Mouse (Mus musculus) cerebellum, postnatal 10 days (tissue): Measurements from ENCODE around the gene Dnaja2.

ENCODE experiments used
- DNase-seq, 2 experiments: peaks; one replicate each; pipeline ENCODE4 v3.0.0; 2021; ENCODE audit warnings: mixed read lengths in 2 of 2

Gene Dnaja2

DNA sequence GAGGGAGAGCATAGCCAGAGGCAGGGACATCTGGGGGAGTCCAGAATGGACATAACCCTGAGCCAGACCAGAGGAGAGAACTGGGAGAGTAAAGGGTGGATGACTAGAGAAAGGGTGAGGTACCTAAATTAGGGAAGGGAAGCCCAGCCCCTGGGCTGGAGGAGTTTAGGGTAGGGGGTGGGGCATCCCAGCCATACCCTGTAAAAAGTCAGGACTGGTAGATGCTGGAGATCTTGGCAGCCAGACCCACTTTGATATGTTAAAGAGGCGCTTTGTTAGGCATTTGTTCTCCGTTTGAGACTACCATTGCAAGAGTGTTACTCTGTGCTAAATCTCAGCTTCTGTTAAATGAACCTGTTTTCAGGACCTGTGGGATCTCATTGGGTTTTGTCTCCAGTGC is 56.6 kb downstream of the Dnaja2 start:
- no peak for DNase-seq

GRCm38 (mm10) chr8:85496778-85497177 is 58.4 kb downstream of the Dnaja2 start:
- no peak for DNase-seq

- DNase-seq = no peak
These were observed 59.0 kb downstream of the Dnaja2 start for GRCm38 (mm10) chr8:85496125-85496524.

DNA sequence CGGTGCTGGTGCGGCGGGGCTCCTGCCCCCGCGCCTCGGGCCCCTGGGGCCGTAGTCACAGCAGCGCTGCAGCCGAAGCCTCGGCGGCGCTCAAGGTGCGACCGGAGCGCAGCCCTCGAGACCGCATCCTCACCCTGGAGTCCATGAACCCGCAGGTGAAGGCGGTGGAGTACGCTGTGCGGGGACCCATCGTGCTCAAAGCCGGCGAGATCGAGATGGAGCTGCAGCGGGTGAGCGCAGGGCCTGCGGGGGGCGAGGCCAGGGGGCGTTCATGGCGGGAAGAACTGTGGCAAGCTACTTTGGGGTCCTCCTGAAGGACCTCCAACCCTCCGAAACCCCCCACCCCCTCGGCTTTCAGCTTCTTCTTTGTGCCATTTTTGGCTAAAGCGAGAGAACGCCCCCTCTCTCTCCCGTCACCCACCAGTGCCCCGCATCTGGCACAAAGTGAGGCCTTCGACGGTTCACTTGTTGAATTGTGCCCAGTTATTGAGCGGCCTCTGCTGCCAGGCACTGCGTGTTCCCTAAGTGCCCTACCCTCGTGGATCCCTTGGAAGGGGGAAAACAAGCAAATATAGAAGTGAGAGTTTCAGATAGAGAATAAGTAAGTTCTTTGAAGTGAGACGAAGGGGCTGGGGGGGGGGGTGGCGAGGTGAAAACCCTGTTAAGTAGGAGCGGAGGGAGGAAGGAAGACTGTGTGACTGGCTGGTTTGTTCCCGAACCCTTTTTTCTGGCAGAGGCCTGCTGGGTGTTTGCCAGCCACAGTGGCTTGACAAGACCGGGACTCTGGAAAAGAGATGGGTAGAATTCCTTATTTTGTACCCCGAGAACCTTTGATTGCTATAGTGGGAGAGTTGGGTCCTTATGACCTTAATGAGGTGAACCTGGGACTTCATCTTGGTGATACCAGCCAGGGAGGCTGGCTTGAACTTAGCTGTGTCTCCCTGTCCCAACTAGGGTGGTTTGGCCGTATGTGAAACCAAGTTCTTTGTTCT is 61.9 kb downstream of the Dnaja2 start:
- peak; percentile 60 to 71 for DNase-seq

GRCm38 (mm10) chr8:85492125-85492875 is 62.8 kb downstream of the Dnaja2 start, which contains the start of gene Gpt2:
Gpt2 (plus strand) TSS chr8:85492576.
- peak; percentile 95 to 98 for DNase-seq

- DNase-seq = no peak
These were observed 65.6 kb downstream of the Dnaja2 start for GRCm38 (mm10) chr8:85489546-85489945.

DNA sequence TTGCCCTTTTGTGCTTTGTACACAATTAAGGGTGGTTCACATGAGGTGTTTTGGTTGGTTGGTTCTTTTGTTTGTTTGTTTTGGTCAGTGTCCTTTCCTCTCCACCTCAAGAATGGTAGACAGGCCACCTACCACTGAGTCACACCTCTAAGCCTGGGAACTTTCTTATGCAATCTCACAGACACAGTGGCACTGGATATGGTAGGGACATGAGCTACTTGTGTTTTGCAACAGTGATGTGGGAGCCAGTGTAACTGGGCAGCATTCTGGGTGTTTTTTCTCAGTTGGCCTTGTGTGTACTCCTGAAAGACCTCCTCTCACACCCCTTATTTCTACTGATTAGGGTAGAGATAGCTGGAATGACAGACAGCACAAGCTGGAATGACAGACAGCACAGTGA is 66.5 kb downstream of the Dnaja2 start:
- no peak for DNase-seq

DNA sequence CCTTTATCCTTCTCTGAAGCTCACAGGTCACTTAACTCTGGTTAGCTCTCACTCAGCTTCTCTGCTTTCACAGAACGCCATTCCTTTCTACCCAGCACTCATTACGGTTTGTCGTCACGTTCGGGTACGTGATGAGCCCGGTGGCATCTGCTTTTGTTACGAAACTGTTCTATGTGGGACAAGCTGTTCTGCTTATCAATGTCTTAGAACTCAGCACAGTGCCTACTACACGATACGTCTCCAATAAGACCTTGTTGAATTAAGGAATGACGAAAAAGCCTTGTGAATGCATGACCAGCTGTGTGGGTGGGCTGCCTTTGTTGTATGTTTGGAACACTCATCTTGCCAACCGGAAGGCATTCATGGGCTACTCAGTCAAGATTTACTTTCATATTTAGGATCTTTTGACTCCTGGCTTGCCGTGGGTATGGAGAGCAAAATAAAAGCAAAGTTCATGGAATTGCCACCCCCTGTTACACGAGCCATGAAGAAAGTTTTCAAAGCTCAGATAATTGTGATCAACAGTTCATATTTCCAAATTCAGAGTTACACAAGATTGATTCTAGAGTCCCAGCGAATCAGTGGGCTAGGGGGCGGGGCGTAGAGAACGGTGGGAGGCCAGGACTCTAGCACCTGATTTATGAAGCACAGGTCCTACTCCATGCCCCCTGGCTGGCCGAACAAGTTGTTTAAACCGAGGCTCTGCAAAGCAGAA is 67.1 kb downstream of the Dnaja2 start:
- no peak for DNase-seq
